Mouse (Mus musculus) common myeloid progenitor, adult 5-6 weeks (primary cell): ENCODE measurements around the gene Galr2. TPM values are rescaled to one million over a fixed set of nuclear protein-coding genes. Genes with fewer than 3 reads are reported as not detected.
A peak's percentile ranks its signal among the peaks of the same experiment; 100 is the strongest.

Experiments used
- ATAC-seq: replicated peaks from 2 replicates; pipeline ENCODE4 v1.8.0; 2016; ENCODE audit warnings: low read depth, mild to moderate bottlenecking, moderate TSS enrichment, inconsistent platforms; ENCODE audit not compliant: poor library complexity, severe bottlenecking
- total RNA-seq: library from RNA; stranded (forward); fragments of 200-1000, 187-1606 nt; gene quantifications from 2 replicates; pipeline ENCODE4 v1.2.3, GENCODE M21; 2017

Gene Galr2
- total RNA-seq: not detected in 2 replicates

- ATAC-seq: peak; percentile 50
Observed at GRCm38 (mm10) chr11:116280751-116281663, at the start of gene Galr2. TSS of gene Galr2 (plus strand) at chr11:116280939.

DNA sequence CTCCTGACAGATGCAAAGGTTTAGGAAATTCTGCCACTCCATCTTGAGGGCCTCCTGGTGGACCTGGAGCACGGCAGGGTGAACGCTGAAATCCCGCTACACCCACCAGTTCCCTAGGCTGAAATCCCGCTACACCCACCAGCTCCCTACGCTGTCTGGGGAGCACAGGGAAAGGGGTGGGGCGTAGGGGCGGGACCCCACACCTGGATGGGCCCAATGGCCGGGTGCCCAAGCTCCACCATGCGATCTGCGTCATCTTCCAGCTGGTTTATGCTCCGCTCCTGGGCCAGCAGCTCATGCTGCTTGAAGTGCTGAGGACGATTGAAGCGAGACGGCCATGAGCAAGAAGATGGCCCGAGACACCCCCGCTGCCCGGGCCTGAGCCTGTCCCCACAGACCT is 48.3 kb upstream of the Galr2 start:
- no peak for ATAC-seq

DNA sequence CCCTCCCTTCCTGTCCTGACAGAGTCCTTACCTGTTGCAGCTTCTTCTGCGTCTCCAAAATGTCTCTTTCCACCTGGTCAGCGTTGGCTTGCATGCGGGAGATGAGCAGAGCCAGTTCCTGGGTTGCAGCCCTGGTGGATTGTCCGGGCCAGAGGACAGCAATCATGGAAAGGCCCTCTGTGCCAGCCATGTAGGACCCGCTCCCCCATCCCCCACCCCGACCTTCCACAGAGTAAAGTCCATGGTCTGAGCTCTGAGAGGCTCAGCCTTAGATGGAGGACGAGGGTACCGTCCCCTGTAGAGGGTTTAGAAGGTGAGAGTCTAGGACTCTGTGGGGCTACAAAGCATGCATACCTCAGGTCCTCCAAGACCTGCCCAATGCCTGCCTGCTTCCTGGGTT is 45.8 kb upstream of the Galr2 start:
- no peak for ATAC-seq

GRCm38 (mm10) chr11:116237742-116238395 is 42.9 kb upstream of the Galr2 start, which contains the start of gene Evpl:
TSS of gene Evpl (minus strand) at chr11:116238077.
- peak; percentile 79 for ATAC-seq

DNA sequence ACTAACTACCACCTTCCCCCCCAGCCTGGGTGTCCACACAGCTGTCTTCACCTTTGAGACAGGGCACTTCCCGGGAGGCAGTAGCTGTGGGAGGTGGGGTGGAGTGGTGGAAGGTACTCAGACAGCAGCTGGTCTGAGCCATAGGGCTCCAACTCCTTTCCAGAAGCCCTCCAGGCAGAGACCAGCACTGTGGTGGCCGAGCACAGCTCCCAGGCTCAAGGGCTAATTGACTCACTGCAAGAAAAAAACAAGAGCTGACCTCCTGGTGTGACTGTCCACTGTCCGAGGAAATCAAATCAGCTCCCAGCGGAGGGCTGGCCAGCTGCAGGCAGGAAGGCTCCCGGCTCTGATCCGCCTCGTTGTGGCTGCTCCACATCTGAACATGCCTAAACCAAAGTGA is 40.9 kb upstream of the Galr2 start:
- no peak for ATAC-seq

- no peak for ATAC-seq
Observed at GRCm38 (mm10) chr11:116241744-116242235, 38.9 kb upstream of the Galr2 start.

GRCm38 (mm10) chr11:116244580-116244979 is 36.2 kb upstream of the Galr2 start:
- ATAC-seq: no peak

DNA sequence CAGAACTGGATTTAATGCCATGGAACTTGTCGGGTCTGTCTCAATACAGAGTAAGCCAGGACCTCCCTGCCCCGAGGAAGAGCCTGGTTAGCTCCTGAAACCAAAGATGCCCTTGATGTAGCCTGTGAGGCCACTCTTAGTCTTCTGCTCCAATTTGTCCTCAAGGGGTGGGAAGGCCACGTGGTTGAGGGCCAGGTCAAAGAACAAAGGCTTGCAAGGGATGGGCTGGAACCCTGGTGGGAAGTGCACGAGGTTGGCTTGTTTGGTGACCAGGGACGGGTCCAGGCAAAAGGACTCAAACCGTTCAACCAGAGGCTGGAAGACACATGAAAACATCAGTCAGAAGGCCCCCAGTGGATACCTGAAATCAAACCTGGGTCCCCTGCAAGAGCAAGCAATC is 35.1 kb upstream of the Galr2 start:
- ATAC-seq: no peak

GRCm38 (mm10) chr11:116247502-116248222 is 33.1 kb upstream of the Galr2 start:
- no peak for ATAC-seq

DNA sequence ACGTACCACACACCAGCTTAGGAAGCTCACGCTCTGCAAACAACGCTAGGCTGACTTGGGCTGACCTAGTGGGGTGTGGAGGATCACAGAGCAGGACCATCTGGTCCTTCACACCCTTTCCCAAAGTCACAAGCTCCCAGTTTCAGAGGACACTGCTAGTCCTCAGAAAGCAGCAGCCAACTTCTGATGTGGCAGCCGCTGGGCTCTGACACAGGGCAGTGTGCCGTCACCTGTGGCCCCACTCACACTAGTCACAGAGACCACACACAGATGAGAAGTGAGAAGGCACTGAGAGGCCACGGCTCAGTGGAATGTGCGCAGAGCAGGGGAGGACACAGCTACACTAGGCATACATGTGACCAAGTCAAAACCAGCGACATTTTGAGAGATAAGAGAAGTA is 29.8 kb upstream of the Galr2 start:
- no peak for ATAC-seq

- ATAC-seq: peak; percentile 7; the same call in 1 of the 2 replicates
Observed at GRCm38 (mm10) chr11:116253076-116253600, 27.6 kb upstream of the Galr2 start.

GRCm38 (mm10) chr11:116254627-116255026 is 26.1 kb upstream of the Galr2 start:
- peak; percentile 76 for ATAC-seq

DNA sequence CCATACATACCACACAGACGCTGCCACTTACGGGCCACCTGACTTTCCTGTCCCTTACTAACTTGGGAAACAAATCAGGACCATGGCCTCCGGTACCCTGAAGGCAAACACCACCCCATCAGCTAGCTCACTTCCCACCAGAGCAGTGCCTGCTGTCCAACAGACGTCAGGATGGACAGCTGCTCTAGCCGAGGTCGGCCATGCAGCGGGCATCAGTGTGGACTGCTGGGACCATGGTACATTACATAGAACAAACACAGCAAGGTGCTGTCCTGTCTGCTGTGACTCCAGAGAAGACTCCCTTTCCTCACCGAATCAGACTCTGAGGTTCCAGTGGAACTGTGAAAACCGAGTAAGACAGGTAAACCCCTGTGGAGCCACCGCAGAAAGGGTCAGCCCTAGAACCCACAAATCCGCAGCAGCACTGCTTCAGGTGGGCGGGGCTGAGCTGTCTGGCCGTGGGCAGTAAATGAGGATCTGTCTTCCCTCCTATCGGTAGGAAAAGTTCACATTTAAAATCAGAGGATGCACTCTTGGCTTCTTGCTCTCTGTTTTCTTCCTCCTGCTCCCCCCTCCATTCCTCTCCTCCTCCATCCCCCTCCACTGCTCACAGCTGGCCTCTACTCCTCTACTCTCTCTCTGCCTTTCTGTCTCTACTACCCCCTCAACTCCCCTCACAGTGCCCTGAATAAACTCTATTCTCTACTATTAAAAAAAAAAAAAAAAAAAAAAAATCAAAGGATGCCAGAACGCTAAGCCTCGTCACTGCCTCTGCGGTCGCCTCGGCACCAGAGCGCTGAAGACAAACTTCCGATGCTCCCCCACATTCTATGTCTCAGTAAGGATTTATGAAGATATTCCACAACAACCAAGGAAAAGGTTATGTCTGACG is 25.4 kb upstream of the Galr2 start:
- no peak for ATAC-seq

GRCm38 (mm10) chr11:116255982-116256675 is 24.6 kb upstream of the Galr2 start:
- ATAC-seq: no peak

- peak; percentile 66 for ATAC-seq
Observed at GRCm38 (mm10) chr11:116259461-116259860, 21.3 kb upstream of the Galr2 start.

DNA sequence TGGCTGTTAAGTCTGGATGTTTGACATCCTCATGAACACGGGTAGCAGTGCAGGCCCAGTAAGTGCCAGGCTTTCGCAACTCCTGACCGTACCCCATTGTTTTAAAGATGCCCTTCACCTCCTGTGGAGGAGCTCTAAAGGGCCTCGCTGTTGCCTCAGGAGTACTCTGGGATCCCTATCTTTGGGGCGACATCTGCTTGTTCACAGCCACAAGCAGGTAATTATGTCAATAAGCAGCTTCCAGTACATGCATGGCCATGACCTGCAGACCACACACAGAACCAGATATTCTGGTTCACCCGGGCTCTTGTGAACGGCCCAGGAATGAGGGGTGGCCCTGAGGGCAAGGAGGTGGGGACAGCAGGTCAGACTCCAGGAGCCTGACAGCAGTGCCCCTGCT is 20.5 kb upstream of the Galr2 start:
- ATAC-seq: no peak

- peak; percentile 82 for ATAC-seq
Observed at GRCm38 (mm10) chr11:116265352-116265751, 15.4 kb upstream of the Galr2 start.

GRCm38 (mm10) chr11:116265850-116266249 is 14.9 kb upstream of the Galr2 start:
- peak; percentile 57; the same call in 1 of the 2 replicates for ATAC-seq

GRCm38 (mm10) chr11:116267637-116268036 is 13.1 kb upstream of the Galr2 start:
- no peak; the same call in 1 of the 2 replicates for ATAC-seq
